Mouse (Mus musculus) hindlimb bud, embryonic 11.5 days (tissue): Measurements from ENCODE around the gene Yars.

Experiments
- DNase-seq: peaks from one replicate; pipeline ENCODE4 v3.0.0-alpha.2; 2012; ENCODE audit warnings: low read depth, low spot score; ENCODE audit errors: extremely low spot score

The Yars gene

DNA sequence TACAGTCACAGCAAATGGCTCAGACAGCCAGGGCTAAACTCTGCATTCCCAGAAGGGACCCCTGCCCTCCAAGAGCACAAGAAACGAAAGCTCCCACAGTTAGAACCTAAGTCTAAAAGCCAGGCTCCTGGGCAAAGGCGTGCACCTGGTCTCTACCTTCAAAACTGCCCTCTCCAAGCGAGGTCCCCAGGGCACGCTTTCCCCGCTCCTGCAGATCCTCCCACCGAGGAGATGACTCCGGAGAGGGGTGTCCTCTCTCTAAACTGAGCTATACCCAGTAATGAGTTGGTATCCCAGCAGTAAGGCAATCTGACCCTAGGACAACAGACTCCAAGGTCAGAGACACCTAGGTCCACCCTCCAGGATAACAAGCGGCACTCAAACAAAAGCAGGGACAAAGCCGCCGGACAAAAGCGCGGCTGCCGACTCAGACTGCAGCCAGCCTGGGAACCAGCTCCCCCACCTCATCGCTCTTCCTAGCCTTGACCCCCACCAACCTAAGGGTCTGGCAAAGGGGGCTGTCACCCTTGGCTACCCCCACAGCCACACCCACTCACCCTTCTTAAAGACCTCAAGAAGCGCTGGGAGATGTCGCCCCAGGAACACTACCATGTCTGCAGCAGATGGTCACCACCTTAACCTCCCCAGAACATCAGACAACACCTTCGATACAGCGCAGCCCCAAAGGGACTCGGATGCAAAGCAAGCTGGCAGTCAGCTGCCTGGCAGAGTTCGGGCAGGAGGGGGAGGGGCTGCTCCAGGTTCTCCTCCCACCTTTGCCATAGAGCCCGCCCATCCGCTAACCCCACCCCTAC is 37.8 kb downstream of the Yars start:
- DNase-seq: no peak

DNA sequence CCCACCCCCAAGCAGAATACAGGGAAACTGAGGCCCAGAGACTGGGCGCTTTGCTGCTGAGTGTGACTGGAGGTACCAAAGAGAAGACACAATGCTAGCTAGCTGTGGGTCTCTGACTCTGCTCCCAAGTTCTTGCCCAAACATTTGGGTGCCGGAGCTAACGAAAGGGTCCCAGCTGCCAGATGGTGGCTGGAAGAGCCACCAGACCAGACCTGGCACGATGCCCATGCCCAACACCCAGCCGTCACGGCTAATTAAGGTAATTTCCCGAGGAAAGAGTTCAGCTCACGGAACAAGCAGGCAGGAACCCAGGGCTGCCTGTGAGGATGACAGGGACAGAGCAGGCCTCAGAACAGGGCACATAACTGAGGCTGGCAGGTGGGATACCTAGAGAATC is 38.4 kb downstream of the Yars start:
- no peak for DNase-seq

DNA sequence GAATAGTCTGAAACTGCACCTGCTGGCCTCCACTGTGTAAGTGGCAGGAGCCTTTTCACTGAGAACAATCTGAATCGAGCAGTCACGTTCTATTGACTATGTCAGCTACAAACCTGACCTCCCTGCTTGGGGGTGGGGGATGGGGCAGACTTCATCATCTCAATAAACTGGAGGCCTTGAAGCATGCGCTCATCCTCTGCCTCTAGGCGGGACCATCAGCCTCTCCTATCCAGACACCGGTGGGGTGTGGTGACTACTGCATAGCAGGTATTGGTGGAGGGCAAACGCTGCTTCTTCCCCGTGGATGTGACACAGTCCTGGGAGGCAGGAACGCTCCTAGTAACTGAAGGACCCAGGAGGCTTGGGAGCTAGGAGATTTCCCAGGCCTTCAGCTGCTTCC is 41.4 kb downstream of the Yars start:
- no peak for DNase-seq

DNA sequence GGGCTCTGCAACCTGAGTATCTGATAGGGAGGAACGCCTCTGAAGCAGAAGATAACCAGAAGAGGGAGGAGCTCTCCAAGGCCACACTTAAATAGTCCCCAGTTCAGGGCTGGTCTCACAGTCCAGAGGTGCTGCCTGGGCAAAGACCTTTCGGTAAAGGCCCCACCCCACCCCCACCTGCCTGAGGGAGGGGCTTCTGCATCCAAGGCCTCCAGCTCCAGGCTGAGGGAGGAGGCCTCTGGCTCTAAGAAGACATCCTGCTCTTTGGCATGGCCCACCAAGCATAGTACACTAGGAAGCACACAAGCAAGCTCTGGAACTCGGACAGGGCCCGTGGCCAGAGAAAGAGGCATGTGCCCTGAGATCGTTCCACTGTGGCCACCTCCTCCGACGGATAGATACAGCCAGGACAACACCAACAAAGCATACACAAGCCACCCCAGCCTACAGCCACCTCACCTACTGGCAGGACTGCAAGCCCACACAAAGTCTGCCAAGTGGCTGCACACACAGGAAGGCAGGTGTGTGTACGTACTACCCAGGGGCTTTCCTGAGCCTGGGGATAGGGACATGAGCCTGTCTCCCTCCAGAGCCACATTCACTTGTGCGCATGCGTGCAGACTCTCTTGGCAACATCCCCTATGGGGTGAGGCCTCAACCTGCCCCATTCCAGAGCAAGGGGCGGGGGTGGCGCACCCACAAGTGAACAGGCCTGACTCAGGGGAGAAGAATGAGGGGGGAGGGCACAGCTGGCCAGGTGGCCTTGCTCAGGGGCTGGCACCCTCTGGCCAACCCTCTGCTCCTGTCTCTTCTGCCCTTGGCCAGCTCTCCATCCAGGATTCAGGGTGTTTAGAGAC is 42.3 kb downstream of the Yars start:
- DNase-seq: no peak

DNA sequence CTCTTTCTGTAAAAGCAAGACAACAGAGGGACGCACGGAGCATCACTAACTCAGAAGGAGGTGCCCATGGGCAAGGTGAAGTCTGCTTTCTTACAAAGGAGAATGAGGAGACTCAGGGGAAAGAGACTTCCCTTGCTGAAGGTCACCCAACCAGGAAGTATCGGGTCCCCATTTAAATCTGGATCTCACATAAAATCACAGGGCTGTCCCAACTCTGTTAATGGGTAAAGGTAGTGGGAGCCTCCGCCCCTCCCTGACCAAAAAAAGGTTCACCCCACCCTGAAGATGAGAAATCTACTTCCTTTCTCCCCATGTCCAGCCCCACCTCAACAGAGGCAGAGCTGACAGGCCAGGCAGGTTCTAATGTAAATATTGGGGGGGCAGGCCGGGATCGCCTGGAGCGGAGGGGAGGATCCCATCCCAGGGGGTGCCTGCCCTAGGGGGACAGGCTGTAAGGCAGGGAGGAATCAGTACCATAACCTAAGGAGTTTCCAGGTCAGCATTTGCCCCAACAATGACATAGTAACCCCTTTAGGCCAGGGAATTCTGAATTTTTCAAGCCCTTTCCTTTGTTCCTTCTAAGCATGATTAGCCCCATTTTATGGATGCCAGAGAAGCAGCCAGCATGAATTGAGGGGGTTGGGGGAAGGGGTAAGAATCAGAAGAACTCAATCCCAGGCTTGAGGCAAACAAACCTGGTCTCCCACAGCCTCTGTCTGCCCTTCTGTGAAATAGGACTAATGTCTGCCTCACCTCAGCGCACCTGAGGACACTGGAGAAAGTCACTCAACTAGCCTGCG is 43.2 kb downstream of the Yars start:
- no peak for DNase-seq

DNA sequence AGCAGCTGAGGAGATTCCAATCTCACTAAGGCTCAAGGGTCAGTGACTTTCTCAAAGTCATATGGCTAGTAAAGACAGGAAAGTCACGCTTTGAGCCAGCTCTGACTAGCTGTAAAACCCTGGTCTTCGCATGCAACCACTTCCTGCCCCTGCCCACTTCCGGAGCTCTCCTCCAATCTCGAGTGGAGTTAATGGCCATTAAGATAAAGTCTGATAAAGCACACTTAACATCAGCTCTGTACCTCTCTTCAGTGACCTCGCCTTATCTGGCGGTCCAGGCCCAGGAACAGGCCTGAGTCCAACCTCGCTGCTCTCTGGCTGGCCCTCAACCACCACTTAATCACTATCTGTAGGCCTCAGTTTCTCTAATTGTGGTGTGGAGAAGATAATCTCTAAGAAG is 44.9 kb downstream of the Yars start:
- DNase-seq: no peak

DNA sequence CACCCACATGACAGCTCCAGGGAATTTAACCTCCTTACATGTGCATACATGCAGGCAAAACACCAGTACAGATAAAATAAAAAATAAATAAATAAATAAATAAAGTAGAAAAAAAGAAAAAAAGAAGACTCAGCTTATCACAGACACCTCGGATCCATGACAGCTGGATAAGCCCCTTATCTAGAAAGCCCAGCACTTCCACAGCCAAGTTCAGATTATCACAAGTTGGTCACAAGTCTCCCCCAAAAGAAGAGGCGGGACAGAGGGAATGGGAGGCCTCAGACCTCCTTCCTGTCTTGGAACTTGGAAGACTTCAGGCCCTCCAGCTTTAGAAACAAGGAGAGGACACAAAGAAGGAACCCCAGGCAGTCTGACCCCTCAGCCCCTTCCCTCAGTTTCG is 45.6 kb downstream of the Yars start:
- no peak for DNase-seq

DNA sequence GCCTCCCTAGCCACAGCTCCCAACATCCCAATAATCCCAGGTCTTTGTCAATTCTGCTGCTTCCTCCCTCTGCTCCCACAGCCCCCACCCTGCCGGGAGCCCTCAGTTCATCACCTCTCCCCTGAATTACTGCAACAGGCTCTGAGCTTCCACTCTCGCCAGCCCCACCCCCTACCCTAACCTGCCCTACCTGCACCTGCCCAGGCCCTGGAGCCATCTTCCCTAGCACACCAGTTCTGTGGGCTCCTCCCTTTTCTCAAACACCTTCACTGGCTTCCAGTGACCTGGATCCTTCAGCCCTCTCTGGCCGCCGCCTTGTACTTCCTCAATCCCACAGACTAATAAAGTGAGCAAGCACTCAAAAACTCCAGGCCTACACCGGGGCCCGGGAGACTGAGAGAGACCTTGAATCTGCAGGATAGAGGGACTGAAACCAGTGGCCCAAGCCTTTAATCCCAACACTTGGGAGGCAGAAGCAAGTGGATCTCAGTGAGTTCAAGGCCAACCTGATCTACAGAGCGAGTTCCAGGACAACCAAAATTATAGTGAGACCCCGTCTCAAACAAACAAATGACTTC is 46.8 kb downstream of the Yars start:
- no peak for DNase-seq

DNA sequence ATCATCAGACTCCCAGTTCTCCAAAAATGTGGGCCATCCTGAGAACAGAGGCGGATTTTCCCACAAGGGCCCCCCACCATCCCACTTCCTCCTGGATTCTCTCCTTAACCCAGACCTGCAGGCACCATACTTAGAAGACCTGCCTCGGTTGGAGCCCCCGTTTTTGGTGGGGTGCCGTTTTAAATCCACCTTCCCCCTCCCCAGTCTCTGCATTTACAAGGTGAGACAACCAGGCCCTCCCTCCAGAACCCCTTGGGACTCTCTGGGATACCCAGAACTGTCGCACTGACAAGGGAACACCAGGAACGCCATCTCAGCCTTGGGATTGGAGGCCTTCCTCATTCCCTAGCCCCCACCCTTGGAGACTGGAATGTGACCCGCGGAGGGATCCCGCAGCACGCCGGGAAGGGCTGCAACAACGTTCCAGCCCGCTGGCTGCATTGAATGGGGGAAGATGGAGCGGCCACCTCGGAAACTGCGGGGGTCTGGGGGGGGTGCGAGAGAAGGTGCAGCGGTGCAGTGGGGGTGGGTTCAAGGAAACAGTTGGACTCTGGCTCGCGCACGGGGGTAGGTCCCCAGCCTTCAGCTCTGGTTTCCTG is 48.4 kb downstream of the Yars start:
- no peak for DNase-seq

DNA sequence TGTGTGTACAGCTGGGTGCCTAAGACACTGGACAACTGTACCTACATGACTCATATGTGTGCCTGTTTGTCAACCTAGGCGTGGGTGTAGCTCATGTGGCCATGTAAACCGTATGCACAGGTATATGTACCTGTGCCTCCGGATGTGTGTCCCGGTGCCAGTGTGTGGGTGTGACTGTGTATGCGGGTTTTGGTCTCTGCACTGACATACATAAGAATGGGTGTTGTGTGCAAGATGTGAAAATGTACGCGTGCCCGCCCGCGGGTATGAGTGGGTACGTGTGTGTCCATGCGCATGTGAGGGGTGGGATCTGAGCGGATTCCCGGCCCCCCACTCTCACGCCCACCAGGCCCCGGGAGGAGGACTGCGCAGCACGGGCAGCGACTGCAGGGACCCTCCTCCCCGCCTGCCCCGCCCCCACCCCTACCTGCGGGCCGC is 49.0 kb downstream of the Yars start:
- DNase-seq: no peak

DNA sequence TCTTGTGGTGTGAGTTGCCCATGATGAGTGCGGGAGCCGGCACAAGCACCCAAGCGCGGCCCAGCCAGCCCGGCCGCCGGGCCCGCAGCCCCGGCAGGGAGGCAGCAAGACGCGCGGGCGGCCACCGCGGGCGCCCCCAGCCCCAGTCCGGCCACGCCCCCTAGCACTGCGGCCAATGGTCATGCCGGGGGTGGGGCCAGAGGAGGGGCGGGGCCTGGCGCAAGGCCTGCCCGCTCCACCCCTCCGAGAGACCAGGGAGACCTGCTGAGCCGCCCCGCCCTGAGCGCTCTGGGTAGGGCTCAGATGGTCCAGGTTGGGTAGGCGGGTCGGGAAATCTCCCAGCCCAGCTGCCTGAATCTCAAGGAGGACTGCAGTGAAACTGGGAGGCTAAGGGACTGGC is 49.5 kb downstream of the Yars start:
- no peak for DNase-seq

DNA sequence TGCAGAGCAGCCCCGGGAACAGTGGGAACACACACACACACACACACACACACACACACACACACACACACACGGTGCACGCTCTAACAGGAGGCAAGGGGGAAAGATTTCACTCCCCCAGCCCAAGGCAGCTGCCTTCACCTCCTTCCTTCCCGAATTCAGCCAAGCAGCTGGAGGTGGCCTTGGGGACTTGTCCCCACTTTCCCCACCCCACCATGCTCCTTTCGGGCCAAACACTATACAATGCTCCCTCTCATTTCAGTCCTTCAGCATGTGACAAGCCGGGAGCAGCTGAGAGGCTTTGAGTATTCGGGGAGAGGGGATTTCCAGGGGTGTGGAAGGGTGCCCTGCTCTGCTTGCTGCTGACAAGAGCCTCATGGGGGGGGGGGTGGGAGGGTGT is 52.3 kb downstream of the Yars start:
- DNase-seq: no peak

DNA sequence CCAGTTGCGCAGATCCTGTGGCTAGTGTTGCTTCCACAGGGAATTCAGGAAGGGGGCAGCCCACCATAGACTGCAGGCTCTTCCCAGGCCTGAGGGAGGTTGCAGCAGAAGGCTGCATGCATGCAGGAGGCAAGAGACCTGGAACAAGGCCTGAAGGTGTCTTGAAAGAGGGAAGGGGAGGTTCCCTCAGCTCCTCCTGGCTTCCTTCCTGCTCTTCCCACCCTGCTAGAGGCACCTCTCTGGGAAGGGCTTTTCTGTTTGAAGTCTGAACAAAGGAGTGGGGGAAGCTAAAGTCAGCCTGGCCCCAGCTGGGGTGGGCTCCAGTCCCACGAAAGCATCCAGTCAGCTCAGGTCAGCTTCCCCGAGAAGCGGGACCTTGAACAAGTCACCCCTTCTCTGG is 52.8 kb downstream of the Yars start:
- DNase-seq: no peak

DNA sequence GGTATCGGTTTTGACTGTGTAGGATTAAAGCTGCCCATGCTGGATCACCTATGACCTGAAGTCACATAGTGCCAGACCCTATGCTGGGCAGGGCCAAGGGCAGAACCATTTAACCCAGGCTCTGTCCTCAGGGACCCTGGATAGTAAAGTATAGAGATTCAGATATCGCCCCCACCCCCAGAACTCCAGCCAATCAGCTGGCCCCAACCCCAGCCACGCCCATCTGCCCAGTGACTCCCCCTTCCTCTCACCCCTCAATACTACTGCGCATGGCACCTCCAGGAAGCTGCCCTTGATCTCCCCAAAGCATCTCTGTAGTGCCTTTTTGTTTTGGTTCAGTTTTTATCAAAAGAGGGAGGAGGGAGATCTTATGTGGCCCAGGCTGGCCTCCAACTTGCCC is 53.2 kb downstream of the Yars start:
- DNase-seq: no peak

DNA sequence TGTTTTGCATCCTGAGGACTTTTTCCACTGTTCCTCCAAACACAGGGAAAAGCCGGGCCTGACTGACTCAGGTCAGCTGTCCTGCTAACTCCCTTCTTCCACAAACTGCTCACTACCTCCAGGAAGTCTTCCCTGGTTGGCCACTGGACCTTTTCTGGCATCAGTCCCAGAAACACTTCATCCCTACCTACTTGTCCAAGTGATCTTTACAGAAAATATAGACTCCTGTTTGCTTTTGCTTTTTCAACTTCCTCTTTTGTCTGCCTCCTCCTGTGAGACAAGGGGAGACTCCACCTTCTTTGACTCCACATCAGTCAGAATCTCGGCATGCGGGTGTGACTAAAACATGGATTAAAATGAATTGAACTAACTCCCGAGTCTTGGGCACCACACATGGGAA is 55.2 kb downstream of the Yars start:
- no peak for DNase-seq

DNA sequence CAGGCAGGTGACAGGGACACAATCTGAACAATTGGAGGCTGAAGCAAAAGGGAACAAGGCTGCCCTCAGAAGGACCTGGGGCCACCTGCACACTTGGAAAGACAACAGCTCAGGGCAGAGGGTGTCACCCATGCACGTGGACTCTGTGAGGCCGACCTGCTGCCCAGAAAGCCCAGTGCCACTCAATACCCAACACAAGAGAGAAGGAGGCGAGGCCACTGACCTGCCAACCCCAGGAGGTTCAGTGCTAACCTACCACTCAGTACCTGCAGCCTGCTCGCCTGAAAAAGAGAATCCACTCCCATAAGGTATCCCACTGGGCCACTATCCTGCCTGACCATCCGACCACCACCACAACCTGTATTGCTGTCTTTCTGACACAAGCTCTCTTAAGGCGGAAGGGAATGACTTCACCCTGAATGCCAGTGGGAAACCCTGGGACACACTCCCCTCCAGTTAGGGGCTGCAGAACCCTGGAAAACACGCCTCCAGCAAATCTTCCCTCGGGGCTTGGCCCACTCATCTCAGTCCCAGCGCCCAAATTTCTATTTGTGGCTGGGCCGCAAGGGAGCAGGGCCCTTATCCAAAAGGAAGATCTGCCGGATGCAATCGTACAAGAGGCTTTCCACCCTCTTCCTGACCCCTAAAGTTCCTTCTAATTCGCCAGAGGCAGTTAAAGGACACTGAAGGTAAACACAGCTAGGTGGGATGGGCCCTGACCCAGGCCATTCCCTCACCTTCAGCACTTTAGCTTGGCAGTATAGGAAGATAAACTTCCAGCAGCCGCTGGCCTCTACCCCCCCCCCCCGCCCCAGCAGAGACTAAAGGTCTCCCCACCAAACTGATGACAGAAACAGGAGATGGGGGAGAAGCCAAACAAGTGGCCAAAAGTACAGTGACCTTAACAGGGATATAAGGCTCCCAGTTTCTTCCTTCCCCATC is 57.1 kb downstream of the Yars start:
- no peak for DNase-seq

DNA sequence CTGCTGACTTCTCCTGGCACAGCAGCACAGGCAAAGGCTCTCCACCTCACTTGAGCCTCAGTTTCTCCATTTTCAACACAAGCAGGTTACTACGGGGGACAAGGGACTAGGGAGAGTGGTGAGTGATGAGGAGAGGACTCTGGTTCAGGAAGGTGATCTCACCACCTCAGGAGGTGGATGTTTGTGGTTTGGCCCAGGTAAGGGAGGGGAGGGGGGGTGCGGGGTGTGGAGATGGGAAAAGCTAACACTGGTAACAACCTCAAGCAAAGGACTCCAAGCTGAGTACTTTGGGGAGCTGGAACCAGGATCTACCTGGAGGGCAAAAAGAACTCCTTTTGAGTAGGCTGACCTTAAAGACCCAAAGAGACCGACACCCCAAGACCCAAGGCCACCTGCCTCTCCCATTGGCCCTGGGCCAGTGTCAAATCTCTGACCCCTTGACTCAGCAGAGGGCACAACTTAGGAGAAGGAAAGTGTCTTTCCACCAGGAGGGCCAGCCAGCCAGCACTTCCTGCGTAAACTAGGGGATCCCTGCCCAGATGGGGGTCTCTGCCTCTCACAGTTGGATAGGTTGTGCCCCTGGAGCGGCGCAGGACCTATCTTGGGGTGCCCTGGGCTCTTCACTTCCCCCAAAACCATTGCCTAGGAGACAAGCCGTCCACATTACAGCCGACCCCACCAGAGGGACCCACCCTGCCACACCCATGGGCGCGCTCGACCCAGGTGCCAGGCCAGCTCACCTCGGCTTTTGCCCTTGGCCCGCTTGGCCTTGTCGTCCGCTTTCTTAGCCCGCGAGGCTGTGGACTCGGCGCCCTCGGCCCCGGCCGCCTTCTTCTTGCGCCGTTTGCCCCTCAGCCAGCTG is 58.1 kb downstream of the Yars start:
- DNase-seq: no peak

DNA sequence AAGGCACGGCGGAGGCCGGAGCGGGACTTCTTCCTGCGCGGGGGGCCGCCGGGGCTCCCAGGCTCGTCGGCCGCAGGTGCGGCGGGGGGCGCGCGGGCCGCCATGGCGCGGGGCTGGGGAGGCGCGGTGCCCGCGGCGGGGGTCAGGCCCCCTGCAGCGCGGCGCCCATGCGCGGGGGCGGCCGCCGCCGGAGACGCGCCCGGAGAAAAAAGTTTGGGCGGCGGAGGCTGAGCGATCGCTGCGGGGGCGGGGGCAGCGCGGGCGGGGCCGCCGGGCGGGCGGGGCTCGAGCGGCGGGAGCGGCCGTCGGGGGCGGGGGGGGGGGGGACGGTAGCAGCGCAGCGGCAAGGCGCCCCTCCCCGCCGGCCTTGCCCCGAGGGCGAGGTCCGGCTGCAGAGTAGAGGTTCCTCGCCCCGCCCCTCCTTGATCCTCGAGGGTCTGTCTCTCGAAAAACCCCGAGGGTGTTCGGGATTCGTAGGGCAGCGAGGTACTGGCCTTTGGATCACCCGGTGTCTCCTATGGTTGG is 58.7 kb downstream of the Yars start:
- no peak for DNase-seq
